Mouse (Mus musculus) lung, adult 2 months (tissue): Measurements from ENCODE around the gene Rhof.

Source experiments
- CTCF ChIP-seq: fragments of 200-500 bp; IDR thresholded peaks from 2 replicates; pipeline ENCODE4 v1.5.1; 2011; ENCODE audit warnings: mild to moderate bottlenecking, low read length, control low read depth; ENCODE audit not compliant: insufficient read depth
- POLR2A ChIP-seq: fragments of 200-500 bp; IDR thresholded peaks from 2 replicates; pipeline ENCODE4 v1.6.1; 2011; ENCODE audit warnings: low read depth, mild to moderate bottlenecking, control low read depth, low read length, borderline replicate concordance; ENCODE audit errors: extremely low read depth

- TF ChIP-seq POLR2A = no peak
- no peak for TF ChIP-seq CTCF
These were observed 69.4 kb downstream of the Rhof start for GRCm38 (mm10) chr5:123063141-123063540.
